Mouse (Mus musculus) monocyte, adult 2 months (primary cell): ENCODE measurements around the gene 2810408A11Rik.

Source experiments
- DNase-seq, 2 experiments: peaks; one replicate each; pipeline ENCODE4 v3.0.0; 2022; ENCODE audit warnings: low spot score in 2 of 2, low read depth in 1 of 2

2810408A11Rik gene

DNA sequence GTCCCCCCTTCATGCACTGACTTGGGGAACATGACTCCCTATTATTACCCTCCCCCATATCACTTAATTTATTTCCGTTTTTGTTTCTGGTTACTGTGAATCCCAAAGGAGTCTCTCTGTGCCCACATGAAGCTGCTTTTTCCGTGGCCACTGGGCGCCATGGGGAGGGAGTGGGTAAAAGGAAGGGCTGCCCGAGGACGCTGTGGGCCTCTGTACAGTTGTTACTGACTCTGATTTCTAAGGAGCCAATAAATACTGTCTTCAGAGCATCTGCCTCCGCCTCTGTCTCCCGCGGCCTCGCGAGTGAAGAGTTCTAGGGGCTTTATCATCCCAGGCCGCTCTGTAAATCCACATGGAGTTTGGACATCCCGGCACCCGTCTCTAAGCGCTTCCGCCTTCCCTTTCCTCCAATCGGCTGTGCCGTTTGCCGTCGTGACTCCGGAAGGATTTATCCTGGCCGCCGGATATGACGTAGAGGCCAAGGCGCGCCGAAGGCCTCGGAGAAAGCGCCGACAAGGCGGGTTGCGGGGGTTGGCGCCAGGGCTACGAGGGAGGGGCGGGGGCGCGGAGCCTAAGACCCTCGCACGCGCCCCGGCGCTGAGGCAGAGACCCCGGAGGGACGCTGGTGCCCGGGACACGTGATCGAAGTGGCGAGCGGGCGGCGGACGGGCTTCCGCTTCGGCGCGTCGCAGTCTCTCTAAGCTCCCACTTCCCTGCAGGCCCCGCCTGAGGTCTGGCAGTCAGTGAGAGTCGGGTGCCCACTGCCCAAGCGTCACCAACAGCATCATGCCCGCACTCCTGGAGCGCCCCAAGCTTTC, 13.0 kb upstream of the 2810408A11Rik start, which contains the start of gene Gps2:
TSS of gene Gps2 (plus strand) at position 335 of the 818 bp plus-strand sequence.
- peak in 1 of 2 experiments; percentile 83 for DNase-seq

DNA sequence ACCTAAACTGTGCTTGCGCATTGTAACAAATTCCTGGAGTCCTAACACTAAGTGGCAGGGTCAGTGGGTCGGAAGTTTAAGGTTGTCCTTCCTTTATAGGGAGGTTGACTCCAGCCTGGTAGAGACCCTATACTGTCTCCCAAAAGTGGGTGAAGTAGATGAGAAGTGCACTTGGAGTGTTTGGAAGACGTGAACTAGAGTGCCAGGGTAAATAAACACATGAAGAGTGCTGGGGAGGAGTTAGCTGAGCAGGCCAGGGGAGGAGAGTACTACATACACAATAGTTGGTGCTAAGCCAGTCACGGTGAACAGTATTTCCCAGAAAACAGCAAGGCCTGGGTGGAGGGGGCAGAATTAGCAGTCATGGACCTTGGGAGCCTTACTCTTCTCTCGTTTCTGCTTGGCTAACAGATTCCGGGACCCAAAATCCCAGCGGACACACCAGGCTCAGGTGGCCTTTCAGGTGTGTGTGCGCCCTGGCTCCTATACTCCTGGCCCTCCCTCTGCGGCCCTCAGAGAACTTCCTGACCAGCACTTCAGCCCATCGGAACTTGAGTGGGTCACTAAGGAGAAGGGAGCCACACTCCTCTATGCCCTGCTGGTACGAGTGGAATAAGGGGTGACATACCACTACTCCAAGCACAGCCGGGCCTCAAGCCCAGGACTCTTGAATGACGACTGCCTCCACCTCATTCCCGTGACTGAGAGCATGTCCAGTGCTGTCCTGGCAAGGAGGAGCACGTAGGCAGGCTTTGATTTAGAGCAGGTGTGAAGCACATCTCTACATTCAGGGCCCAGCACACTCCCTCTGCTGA, 12.1 kb upstream of the 2810408A11Rik start:
- DNase-seq = no peak

DNA sequence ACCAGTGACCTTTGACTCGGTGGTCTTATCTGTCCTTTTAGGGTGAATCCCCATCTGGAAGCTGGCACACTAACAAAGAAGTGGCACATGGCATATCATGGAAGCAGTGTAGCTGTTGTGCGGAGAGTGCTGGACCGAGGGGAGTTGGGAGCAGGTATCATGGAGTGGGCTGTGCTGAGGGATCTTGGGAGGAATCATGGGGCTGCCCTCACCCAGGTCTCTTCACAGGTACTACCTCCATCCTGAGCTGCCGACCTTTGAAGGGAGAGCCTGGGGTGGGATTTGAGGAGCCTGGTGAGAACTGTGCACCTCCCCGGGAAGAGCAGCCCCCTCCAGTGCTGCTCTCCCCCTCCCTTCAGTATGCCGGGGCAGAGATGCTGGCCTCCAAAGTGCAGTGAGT, 10.9 kb upstream of the 2810408A11Rik start:
- DNase-seq = no peak

DNA sequence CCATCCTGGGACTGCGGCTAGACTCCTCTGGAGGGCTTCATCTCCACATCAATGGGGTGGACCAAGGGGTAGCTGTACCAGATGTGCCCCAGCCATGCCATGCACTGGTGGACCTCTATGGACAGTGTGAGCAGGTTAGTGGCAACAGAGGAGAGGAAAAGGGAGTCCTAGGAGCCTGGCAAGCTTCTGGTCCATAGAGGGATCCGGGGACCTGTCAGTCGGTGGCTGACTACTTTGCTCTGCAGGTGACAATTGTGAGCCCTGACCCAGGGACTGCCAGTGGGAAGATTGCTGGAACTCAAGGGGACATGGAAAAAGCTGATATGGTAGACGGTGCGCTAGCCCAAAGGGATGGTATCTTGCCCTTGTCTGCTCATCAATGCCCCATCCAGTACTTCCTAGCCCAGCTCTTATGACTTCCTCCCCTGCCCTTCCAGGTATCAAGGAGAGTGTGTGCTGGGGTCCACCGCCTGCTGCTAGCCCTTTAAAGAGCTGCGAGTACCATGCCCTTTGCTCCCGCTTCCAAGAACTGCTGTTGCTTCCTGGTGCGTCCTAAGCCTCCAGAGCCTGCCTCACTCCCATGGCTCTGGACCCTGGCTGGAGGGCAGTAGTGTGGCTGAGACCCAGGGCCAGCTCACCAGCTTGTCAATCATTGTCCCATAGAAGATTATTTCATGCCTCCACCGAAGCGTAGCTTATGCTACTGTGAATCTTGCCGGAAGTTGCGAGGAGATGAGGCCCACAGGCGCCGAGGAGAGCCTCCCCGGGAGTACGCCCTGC, 10.2 kb upstream of the 2810408A11Rik start:
- no peak for DNase-seq

DNA sequence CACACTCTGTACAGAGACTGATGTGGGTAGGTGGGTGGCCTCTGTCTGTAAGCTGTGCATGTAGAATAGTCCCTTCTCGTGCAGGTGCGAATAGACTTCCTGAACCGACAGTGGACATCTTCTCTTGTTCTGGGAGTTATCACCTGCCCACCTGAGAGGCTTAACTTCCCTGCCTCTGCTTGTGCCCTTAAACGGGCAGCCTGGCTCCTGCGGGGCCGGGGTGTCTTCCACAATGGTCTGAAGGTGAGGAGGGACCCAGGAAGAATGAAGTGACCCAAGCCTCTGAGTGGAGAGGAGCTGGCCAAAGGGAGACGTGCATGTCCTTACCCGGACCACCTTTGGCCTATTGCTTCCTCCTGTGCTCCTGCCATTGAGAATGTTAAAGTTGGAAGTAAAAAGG, 9.4 kb upstream of the 2810408A11Rik start:
- DNase-seq = no peak

DNA sequence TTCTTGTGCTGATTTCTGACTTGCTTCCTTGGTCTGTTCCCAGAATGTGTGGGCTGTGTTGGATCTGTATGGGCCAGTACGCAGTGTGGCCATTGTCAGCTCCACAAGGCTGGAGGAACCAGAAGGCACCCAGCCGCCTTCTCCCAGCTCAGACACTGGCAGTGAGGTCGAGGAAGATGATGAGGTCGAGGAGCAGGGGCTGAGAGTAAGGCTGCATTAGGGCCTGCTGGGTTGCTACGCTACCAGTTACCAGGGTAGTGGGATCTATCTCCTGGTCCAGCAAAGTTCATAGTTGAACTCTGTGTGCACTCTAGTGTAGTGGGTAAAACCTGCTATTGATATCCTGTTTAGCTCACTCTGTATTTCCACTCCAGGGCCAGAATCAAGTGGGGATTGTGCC, 8.4 kb upstream of the 2810408A11Rik start:
- DNase-seq = no peak

DNA sequence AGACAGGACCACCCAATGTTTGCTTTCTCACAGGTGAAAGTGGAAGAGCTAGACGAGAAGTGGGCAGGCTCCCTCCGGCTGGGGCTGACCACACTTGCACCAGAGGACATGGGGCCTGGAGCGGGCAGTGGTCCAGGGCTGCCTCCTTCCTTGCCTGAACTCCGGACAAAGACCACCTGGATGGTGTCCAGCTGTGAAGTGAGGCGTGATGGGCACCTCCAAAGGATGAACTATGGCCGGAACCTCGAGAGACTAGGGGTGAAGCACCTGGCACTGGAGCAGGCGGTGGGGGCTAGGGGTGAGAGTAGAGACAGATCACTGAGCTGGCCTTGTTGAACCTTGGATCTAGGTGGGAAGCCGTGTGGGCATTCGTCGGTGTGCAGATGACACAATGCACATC, 7.9 kb upstream of the 2810408A11Rik start:
- DNase-seq = no peak

DNA sequence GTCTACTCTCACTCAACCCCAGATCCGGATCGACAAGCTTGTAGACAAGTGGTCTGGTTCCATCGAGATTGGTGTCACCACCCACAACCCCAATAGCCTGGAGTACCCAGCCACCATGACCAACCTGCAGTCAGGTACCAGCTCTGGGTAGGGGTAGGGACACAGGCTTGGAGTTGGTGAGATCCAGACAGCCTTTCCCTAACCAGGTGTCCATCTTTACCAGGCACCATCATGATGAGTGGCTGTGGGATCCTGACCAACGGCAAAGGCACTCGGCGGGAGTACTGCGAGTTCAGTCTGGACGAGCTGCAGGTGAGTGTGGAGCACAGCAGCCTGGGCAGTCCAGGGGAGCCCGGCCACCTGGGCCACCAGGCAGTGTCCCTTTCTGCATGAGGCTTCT, 3.5 kb upstream of the 2810408A11Rik start:
- DNase-seq = no peak

DNA sequence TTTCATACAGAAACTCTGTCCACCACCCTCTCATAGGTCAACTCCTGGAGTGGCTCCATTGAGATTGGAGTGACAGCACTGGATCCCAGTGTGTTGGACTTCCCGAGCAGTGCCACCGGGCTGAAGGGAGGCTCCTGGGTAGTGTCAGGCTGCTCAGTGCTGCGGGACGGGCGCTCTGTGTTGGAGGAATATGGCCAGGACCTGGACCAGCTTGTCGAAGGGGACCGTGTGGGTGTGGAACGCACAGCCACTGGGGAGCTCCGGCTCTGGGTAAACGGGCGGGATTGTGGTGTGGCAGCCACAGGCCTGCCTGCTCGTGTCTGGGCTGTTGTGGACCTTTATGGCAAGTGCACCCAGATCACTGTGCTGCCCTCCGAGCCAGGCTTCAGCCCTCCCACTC, 2.2 kb upstream of the 2810408A11Rik start:
- DNase-seq = no peak

DNA sequence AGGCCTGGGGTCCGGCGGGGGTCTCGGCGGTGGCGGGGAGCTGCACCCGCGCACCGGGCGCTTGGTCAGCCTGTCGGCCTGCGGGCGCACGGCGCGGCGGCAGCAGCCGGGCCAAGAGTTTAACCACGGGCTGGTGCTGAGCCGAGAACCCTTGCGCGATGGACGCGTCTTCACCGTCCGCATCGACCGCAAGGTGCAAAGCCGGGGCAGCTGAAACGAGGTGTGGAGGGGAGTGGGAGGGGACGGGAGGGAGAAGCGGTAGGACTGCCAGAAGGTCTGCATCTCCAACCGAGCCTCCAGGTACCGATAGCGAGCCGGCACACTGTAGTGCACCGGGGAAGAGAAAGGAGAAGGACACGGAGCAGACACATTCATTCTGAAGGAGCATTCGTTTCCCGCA, 1.2 kb upstream of the 2810408A11Rik start:
- no peak for DNase-seq

DNA sequence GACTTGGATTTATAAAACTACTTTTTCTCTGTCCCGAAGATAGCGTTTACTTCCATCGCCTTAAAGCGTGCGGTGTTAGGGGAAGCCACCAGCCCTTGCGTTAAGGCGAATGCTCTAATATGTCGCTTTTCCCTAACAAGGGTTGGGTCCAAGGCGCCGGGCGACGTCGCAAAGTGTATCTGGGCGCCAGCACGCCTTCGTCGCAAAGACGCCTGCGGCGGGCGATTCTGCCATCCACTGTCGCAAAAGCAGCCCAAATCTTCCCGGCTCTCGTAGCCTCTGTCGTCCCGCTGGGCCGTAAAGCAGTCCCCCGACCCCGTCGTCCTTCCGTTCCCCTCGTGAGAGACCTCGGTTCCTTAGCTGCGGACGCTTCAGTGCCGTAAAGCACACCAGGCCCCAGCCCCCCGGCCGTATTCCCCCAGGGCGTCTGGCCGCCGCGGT, 639 bp upstream of the 2810408A11Rik start:
- peak; percentile 78 to 86 for DNase-seq

DNA sequence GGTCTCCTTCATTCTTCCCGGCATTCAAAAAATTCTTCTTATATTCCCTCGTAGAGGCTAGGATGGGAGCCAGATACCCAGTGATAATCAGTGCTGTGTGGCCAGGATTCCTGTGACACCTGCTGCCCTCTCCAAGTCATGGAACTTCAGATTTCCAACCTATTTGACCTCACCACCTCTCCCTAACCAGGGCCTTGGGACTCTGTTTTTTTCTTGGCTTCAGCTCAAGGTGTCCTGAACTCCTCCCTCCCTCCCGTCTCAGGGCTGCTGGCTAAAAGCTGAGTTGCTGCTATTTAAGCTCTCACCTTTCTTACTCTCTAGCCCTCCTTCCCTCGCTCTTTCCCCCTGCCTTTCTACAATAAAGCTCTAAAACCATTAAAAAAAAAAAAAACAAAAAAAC, 917 bp downstream of the 2810408A11Rik start:
- no peak for DNase-seq

DNA sequence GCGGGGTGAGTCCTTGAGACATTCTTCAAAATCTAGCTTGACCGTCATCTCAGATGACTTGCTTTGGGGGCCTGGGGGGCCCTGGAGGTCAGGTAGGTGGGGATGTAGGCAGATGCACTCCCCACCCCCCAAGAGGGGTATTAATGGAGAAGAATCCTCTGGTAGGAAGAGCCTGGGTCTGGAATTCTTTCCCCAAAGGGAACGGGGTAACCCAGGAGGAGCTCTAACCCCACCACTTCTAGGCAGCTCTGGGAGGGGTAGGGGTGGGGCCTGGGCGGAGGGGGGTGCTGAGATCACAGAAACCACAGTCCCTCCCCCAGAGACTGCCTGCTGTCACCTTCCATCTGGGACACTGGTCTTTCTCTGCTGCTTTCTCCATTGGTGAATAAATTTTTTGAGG, 5.5 kb downstream of the 2810408A11Rik start, which contains the start of gene Acap1:
TSS of gene Acap1 (minus strand) at position 249 of the 400 bp plus-strand sequence.
- DNase-seq = no peak

DNA sequence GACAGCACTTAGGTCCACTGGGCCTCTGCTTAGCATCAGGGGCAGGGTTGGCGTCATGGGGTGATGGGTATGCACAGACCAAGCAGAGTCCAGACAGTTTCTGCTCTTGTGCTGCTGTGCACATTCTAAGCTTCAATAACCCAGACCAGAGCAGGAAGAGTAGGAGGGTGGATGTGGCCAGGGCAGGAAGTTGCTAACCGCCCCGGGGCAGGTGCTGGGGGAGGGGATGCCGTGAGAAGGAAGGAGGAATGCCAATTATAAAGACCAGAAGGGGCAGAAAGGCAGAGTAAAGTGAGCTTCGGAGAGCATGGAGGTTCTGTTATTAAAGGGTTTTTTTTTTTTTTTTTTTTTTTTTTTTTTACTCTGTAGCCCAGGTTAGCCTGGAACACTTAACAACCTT, 6.1 kb downstream of the 2810408A11Rik start:
- DNase-seq = no peak

DNA sequence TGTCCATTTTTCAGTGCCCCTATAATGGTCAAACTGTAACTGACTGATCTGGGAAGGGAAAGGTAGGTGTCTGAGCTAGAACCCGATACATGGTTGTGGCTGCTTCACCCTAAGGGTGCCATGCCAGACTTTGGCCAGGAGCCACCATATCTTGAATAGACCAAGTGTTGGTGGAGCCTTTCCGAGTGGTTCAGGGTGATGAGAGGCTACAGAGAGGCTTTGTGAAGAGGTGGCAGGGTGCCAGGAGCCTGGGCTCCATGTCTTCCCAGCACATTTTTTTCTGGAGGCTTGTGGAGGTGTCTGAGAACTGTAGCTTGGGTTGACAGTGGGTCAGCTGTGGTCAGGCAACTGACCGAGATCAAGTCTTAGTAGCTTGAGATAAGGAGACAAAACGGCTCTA, 9.3 kb downstream of the 2810408A11Rik start:
- no peak for DNase-seq

DNA sequence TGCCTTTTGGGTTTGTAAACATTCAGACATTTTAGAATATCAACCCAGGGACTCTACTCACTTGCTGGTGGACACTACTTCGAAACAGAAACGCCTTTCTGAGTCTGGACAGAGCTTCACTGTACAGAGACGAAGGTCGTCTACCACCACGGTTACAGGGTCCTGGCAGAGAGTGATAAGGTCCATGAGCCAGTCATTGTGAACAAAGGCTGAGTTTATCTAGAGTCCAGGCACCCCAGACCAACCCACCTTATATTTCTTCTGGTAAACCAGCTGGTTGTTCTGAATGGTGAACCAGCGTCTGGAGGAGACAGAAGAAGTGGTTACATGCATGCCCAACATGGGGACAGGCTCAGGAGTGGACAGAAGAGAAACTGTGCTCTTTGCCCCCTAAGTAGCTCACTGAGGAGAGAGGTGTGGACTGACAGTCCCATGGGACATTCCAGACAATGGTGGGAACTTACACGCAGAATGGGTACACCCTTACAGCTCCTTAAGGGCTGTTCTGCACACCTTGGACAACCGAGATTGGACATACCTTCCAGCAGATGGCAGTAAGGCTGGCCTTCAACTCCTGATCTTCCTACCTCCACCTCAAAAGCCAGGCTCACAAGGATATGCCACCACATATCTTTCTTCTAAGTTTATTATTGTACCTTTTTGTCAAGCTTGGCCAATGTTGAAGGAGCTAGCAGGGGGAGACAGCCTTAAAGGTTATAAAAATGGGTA, 13.7 kb downstream of the 2810408A11Rik start:
- no peak for DNase-seq

DNA sequence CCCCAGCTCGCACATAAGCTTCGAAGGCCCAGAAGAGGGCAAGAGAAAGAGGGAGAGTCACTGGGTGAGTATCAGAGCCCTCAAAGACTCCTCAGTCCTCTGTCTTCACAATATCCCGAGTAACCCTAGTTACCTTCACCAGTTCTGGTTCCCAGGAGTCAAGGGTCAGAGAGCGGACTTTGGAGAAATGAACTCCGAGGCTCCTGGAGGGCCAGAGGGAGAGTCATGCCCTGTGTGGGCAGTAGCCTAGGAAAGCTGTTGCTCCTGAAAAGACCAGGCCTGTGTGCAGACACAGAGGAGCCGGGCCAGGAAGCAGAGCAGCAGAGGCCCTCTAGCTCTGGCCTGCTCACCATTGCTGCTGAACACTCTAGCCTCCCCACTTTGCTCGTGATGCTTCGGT, 16.1 kb downstream of the 2810408A11Rik start:
- no peak for DNase-seq

DNA sequence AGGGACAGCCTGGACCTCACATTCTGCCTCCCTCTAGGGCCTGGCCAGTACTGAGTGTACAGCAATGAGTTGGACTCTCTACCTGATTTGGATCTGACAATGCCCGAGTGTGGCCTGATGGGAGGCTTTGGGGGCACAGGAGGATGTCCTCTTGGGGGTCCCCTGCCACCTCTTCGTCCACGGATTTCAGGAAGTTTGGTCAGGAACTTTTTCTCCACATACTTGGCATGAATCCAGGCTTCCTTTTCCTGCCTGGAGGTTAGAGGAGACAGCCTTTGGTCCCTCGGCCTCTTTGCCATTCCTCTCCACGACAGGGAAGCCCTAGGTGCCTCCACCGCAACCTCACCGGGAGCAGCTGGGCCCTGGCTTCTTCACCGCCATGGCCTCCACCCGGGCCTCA, 16.5 kb downstream of the 2810408A11Rik start:
- no peak for DNase-seq

DNA sequence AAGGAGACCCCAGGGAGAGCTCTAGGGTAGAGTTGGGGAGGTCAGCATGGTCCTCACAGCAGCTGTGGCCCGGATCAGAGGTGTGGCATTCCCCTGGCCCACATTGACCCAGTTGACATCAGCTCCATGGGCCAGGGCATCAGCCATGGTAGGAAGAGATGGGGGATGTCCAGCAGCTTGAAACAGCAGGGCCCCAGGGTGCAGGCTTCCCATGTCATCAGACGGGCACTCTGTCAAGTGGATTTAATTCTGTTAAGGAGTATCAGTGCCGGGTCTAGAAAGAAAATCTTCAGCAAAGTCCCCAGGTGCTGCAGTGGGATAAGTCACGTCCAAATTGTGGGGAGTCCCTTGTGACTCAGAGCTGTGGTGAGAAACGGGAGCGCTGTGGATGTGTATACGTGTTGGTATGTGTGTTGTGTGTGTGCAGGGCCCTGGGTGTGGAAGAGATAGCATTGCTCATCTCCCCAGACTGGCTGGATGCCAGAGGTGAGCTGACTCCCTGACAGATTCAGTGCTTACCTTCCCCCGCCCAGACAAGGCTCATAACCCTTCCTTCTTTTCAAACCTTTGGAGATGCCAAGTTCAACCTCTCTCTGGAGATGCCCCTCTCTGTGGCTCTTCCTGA, 17.1 kb downstream of the 2810408A11Rik start:
- DNase-seq = no peak

DNA sequence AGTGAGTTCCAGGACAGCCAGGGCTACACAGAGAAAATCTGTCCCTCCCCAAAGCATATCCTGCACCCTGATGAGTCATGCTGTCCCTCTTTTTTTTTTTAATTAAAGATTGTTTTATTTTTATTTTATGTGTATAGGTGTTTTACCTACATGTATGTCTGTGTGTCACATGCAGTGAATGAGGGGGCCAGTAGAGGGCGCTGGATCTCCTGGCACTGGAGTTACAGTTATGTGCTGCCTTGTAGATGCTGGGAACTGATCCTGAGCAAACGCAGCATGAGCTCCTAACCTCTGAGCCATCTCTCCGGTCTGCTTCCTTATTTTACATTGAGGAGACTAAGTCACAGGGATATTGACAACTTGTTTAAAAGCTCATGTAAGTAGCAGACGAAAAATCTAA, 17.7 kb downstream of the 2810408A11Rik start:
- DNase-seq = no peak
